Mouse (Mus musculus) E14TG2a.4 (cell line): ENCODE results near the gene Dnajc15.

ENCODE experiments used
- CTCF ChIP-seq: conservative IDR thresholded peaks from 2 replicates; pipeline ENCODE4 v1.5.1; 2014; ENCODE audit warnings: low read length
- NANOG ChIP-seq: IDR thresholded peaks from 2 replicates; pipeline ENCODE4 v1.6.1; 2014; ENCODE audit warnings: borderline replicate concordance, low read length, mixed read lengths

GRCm38 (mm10) chr14:77796506-77796905 lies 78.4 kb downstream of the Dnajc15 start:
- TF ChIP-seq CTCF (no peak), NANOG (no peak)
